Mouse (Mus musculus): ENCODE measurements at regions not wholly inside any gene's neighbourhood (a gene's known extent, or its start where the extent isn't known, plus 50 kb on each side); places are given as distances from the start of the nearest gene placed in this dataset.

- Histone ChIP-seq H3K4me3 (ENCODE audit: control insufficient read depth in 1 of 2, insufficient read depth in 1 of 2, low read depth in 2 of 2, low read length in 2 of 2) (no peak overlapping the region), H3K79me2 (ENCODE audit: control insufficient read depth, insufficient read depth, low read length, poor library complexity) (no peaks in the 10 kb centered on the region), H3K9ac (ENCODE audit: control insufficient read depth, low read depth, low read length, poor library complexity, severe bottlenecking) (no peak overlapping the region), H3K36me3 (ENCODE audit: control insufficient read depth in 1 of 2, insufficient read depth in 2 of 2, low read length in 2 of 2) (no peaks in the 10 kb centered on the region), H3K4me1 (ENCODE audit: control insufficient read depth in 1 of 2, insufficient read depth in 2 of 2, low read length in 2 of 2) (no peaks in the 10 kb centered on the region), H3K27me3 (ENCODE audit: control insufficient read depth in 1 of 2, insufficient read depth in 2 of 2, low read length in 2 of 2) (no peaks in the 10 kb centered on the region), H3K9me3 (replicated peaks; ENCODE audit: insufficient read depth, low read length) (no peaks in the 10 kb centered on the region), H3K27ac (ENCODE audit: control insufficient read depth, low read depth, low read length) (no peak overlapping the region)
- no peak for DNase-seq (ENCODE audit: low read depth, low spot score)
- TF ChIP-seq E2F4 (IDR thresholded peaks at IDR 0.05; ENCODE audit: borderline replicate concordance, low read depth, low read length) (no peak), EP300 (IDR thresholded peaks at IDR 0.05; ENCODE audit: low read depth in 1 of 2, low read length in 2 of 2) (no peak), JUND (IDR thresholded peaks at IDR 0.05; ENCODE audit: low read depth, low read length) (no peak), POLR2AphosphoS2 (IDR thresholded peaks at IDR 0.05; ENCODE audit: low read length) (no peak), NRF1 (IDR thresholded peaks at IDR 0.05; ENCODE audit: insufficient read depth, low read depth, low read length, poor library complexity, severe bottlenecking) (no peak), SIN3A (IDR thresholded peaks at IDR 0.05; ENCODE audit: low read length) (no peak), KAT2A (conservative IDR thresholded peaks at IDR 0.05; ENCODE audit: low read depth, low read length) (no peak)
Measured at GRCm38 (mm10) chr17:48802673-48803072, 129.5 kb upstream of the Lrfn2 start.

GRCm38 (mm10) chr17:48807905-48808304 is 124.3 kb upstream of the Lrfn2 start:
- Histone ChIP-seq H3K36me3 (ENCODE audit: control insufficient read depth in 1 of 2, insufficient read depth in 2 of 2, low read length in 2 of 2) (no peaks in the 10 kb centered on the region), H3K4me1 (ENCODE audit: control insufficient read depth in 1 of 2, insufficient read depth in 2 of 2, low read length in 2 of 2) (no peaks in the 10 kb centered on the region), H3K79me2 (ENCODE audit: control insufficient read depth, insufficient read depth, low read length, poor library complexity) (no peaks in the 10 kb centered on the region), H3K27ac (ENCODE audit: control insufficient read depth, low read depth, low read length) (no peak overlapping the region), H3K9me3 (replicated peaks; ENCODE audit: insufficient read depth, low read length) (no peaks in the 10 kb centered on the region), H3K27me3 (ENCODE audit: control insufficient read depth in 1 of 2, insufficient read depth in 2 of 2, low read length in 2 of 2) (no peaks in the 10 kb centered on the region; a peak in 1 of 4 replicates), H3K4me3 (ENCODE audit: control insufficient read depth in 1 of 2, insufficient read depth in 1 of 2, low read depth in 2 of 2, low read length in 2 of 2) (no peak overlapping the region), H3K9ac (ENCODE audit: control insufficient read depth, low read depth, low read length, poor library complexity, severe bottlenecking) (no peak overlapping the region)
- no peak for TF ChIP-seq CHD1 (IDR thresholded peaks at IDR 0.05; ENCODE audit: low read depth, low read length)
- TF ChIP-seq ELF1 (IDR thresholded peaks at IDR 0.05; ENCODE audit: low read depth, low read length): no peak
- no peak for TF ChIP-seq USF1 (IDR thresholded peaks at IDR 0.05; ENCODE audit: low read depth, low read length)
- no peak for TF ChIP-seq ZC3H11A (IDR thresholded peaks at IDR 0.05; ENCODE audit: low read depth, low read length)
- TF ChIP-seq TAL1 (IDR thresholded peaks at IDR 0.05; ENCODE audit: low read length): no peak
- TF ChIP-seq MYB (IDR thresholded peaks at IDR 0.05; ENCODE audit: low read depth, low read length): no peak
- TF ChIP-seq ZKSCAN1 (IDR thresholded peaks at IDR 0.05; ENCODE audit: low read depth, low read length): no peak
- no peak for TF ChIP-seq POLR2A (IDR thresholded peaks at IDR 0.05; ENCODE audit: control insufficient read depth in 1 of 2, insufficient read depth in 1 of 2, low read depth in 1 of 2, low read length in 2 of 2, poor library complexity in 1 of 2)
- no peak for DNase-seq (ENCODE audit: low read depth, low spot score)

All from MEL (cell line).